Mouse (Mus musculus) spleen, postnatal 4 days (tissue): ENCODE measurements around the gene Prune2.

ENCODE experiments used
- DNase-seq, 2 experiments: peaks; one replicate each; pipeline ENCODE4 v3.0.0; 2022; ENCODE audit warnings: low spot score in 2 of 2

Prune2 gene

GRCm38 (mm10) chr19:16997915-16998314 is 42.0 kb downstream of the Prune2 start:
- DNase-seq = no peak

- DNase-seq = no peak
These were observed 50.4 kb downstream of the Prune2 start for GRCm38 (mm10) chr19:17006220-17006907.

DNA sequence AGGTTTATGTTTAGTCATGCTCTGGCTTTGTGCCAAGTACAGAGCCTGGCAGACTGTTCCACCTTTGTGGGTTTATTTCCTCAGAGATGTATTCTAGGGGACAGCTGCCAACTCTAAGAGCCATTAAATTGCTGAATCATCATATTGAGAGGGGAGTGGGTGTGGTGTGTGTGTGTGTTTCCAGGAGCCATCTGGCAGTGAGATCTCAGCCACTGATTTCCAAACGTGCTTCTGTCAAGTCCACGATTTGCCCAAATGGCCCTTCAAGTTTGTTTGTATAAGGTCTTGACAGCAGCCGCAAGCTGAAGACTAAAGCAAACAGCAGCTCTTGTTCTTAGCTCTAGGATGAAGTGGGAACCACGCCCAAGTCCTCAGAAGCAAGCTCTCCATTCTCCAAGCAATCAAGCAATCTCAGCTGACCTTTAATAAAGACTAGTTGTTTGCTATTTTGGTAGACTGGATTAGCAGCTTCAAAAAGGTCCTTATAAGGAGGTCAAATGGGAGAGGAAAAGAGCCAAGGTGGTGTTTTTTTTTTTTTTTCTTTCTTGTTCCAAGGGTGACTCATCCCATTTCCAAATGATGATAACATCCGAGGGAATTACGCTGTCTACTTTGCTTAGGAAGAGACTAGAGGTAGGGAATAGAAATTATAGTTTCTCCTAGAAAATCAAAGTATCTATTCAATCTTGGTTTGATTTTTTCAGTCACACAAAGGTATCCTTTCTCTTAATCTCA is 55.5 kb downstream of the Prune2 start:
- DNase-seq = no peak

- DNase-seq = no peak
These were observed 57.2 kb downstream of the Prune2 start for GRCm38 (mm10) chr19:17013085-17013484.

DNA sequence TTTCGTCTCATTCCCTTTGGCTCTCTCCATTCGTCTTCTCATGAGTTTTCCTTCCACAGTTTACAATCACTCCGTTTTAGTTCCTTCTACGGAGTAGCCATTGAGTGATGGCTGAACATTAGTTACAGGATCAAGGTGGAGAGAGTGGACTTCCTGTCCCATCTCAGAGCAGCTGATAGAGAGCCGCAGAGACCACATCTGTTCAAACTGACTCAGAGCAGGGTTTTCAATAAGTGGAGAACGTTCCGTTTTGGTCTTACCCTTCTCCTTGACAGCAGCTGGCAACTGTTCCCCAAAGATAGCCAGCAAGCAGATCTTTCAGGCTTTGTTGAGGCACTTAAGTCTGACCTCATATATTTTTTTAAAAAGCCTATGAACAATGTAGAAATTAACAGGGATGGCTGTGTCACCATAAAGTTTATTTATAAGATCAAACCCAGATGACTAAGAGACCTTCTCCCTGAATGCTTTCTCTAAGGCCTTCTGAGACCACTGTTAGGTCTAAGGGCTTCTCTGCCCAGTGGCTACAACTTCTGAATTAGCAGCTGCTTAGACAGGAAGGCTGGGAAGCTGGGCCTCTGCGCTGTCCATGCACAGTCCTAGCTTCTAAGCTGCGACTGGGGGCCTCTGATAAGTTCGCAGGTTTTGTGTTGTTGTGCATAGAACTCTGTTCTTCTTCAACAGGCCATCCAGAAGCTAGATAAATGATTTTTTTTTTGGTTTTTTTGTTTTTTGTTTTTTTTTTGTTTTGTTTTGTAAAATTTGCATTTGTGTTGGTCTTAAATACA is 58.6 kb downstream of the Prune2 start:
- DNase-seq = no peak

- no peak for DNase-seq
These were observed 68.8 kb downstream of the Prune2 start for GRCm38 (mm10) chr19:17024748-17025147.

DNA sequence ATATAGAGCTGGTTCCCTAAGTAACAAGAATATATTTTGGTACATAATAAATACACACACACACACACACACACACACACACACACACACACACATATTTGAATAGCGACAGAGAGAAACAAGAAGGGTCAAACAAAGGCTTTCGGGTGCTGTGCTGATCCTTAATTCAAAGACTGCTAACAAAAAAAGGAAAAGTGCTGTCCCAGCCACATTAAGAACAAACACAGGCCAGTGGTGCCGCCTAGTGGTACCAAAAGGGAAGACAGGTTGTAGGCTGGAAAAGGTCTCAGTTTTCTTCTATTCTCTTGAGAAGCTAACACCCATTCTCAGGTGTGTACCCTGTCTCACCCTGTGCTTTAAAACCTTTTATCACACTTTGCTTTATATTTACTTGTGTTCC is 74.4 kb downstream of the Prune2 start:
- peak; percentile 34 to 74 for DNase-seq

GRCm38 (mm10) chr19:17032314-17032713 is 76.4 kb downstream of the Prune2 start:
- DNase-seq = no peak

DNA sequence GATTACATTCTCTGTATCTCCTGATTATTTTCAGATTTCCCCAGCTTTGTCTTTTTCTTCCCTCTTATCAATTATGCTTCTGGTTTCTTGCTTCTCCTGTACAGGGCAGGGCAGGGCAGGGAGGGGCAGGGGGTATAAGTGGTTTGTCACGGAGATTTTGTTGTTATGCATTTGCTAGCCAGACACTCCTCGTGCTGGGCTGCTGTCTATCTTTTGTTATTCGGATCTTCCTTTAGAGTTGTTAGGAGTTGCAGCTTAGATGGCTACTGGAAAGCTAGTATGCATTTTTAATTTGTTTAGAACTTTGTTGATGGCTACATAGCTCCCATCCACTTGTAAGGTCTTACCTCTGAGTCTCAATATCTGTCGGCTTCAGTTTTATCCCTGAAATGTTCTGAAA is 91.0 kb downstream of the Prune2 start:
- DNase-seq = no peak

GRCm38 (mm10) chr19:17055892-17056291 is 100.0 kb downstream of the Prune2 start:
- no peak for DNase-seq

DNA sequence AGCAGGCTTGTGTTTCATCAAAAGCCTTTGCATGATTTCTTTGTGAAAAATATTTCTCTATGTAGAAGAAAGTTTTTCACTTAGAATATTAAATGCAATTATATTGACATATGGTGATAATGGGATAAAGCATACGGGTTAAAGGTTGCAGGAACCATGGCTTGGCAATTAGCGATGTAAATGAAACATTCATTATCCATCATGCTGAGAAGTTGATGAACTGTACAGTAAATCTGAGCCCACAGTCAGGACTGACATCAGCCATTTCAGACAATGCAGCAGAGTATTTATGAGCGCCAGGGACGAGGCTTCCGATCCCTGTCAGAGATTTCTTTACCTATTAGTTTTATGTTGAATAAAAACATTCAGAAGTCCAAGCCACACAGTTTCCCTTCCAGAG is 104.2 kb downstream of the Prune2 start:
- no peak for DNase-seq

- no peak for DNase-seq
These were observed 108.5 kb downstream of the Prune2 start for GRCm38 (mm10) chr19:17064421-17064820.

- no peak for DNase-seq
These were observed 113.1 kb downstream of the Prune2 start for GRCm38 (mm10) chr19:17069067-17069466.

GRCm38 (mm10) chr19:17071205-17071604 is 115.3 kb downstream of the Prune2 start:
- DNase-seq = no peak

DNA sequence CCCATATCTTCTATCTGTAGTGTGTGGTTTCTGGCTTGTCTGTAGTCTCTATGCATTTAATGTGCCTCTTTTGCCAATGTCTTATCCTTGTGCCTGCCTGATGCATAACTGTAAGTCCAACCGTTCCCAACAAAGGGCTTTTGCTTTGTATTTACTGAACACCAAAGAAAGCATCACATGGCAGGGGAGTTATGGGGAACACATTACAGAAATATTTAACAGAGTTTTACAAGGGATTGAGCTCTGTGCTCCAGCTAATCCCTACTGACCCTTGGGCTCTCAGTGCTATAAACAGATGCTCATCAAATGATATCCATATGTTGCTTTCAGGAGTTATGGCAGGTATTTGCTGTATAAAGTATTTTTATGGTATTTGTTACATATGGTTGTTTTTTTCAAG is 116.3 kb downstream of the Prune2 start:
- DNase-seq = no peak

GRCm38 (mm10) chr19:17078643-17079316 is 122.9 kb downstream of the Prune2 start:
- no peak for DNase-seq

GRCm38 (mm10) chr19:17081382-17081781 is 125.5 kb downstream of the Prune2 start:
- DNase-seq = no peak

GRCm38 (mm10) chr19:17094067-17094466 is 138.1 kb downstream of the Prune2 start:
- no peak for DNase-seq

- no peak for DNase-seq
These were observed 140.4 kb downstream of the Prune2 start for GRCm38 (mm10) chr19:17096338-17096737.

GRCm38 (mm10) chr19:17097210-17097609 is 141.3 kb downstream of the Prune2 start:
- DNase-seq = no peak

DNA sequence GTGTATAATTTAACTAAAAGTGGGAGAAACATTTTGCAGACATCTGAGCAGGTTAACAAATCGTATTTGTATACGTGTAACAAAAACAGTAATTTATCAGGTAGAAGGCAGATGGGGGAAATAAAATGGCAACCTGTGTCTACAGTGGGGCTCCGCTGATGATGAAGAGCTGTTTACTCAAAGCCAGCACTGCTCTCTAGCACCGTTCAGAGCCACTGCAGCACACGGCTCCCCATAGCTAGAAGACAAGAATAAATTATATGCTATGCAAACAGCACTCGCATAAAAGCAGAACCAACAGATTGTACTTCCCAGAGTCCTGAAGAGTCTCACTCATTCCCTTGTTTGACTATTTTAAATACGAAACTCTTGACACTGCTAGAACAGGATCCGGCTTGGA is 152.9 kb downstream of the Prune2 start:
- no peak for DNase-seq
